Mouse (Mus musculus) lung, postnatal 36 days (tissue): ENCODE measurements at regions not wholly inside any gene's neighbourhood (a gene's known extent, or its start where the extent isn't known, plus 50 kb on each side); places are given as distances from the start of the nearest gene placed in this dataset.

Experiments
- DNase-seq: peaks from one replicate; pipeline ENCODE4 v3.0.0; 2022; ENCODE audit warnings: mixed read lengths

GRCm38 (mm10) chr8:32958331-32958730 lies 470.2 kb upstream of the 5930422O12Rik start:
- DNase-seq = no peak

- no peak for DNase-seq
Measured at GRCm38 (mm10) chr8:32958855-32959254, 469.7 kb upstream of the 5930422O12Rik start.

GRCm38 (mm10) chr8:32959326-32960064 lies 469.0 kb upstream of the 5930422O12Rik start:
- DNase-seq = no peak

GRCm38 (mm10) chr8:32990216-32990615 lies 438.3 kb upstream of the 5930422O12Rik start:
- no peak for DNase-seq

- DNase-seq = no peak
Measured at GRCm38 (mm10) chr8:33003967-33004564, 424.4 kb upstream of the 5930422O12Rik start.

GRCm38 (mm10) chr8:33004570-33004969 lies 423.9 kb upstream of the 5930422O12Rik start:
- DNase-seq = no peak

GRCm38 (mm10) chr8:33010106-33010505 lies 418.4 kb upstream of the 5930422O12Rik start:
- no peak for DNase-seq

- no peak for DNase-seq
Measured at GRCm38 (mm10) chr8:33012784-33013183, 415.7 kb upstream of the 5930422O12Rik start.

GRCm38 (mm10) chr8:33015861-33016260 lies 412.6 kb upstream of the 5930422O12Rik start:
- no peak for DNase-seq

- DNase-seq = no peak
Measured at GRCm38 (mm10) chr8:33026973-33027372, 401.5 kb upstream of the 5930422O12Rik start.

GRCm38 (mm10) chr8:33029453-33029852 lies 399.1 kb upstream of the 5930422O12Rik start:
- no peak for DNase-seq

- no peak for DNase-seq
Measured at GRCm38 (mm10) chr8:33052017-33052416, 376.5 kb upstream of the 5930422O12Rik start.

GRCm38 (mm10) chr8:33065566-33065965 lies 362.9 kb upstream of the 5930422O12Rik start:
- no peak for DNase-seq

GRCm38 (mm10) chr8:33066168-33066567 lies 362.3 kb upstream of the 5930422O12Rik start:
- DNase-seq = no peak

GRCm38 (mm10) chr8:33067453-33068039 lies 361.0 kb upstream of the 5930422O12Rik start:
- DNase-seq = no peak

GRCm38 (mm10) chr8:33068468-33068867 lies 360.0 kb upstream of the 5930422O12Rik start:
- DNase-seq = no peak

- DNase-seq = no peak
Measured at GRCm38 (mm10) chr8:33075186-33075585, 353.3 kb upstream of the 5930422O12Rik start.

GRCm38 (mm10) chr8:33076253-33076652 lies 352.3 kb upstream of the 5930422O12Rik start:
- no peak for DNase-seq

- DNase-seq = no peak
Measured at GRCm38 (mm10) chr8:33078125-33078524, 350.4 kb upstream of the 5930422O12Rik start.

- DNase-seq = no peak
Measured at GRCm38 (mm10) chr8:33079867-33080585, 348.5 kb upstream of the 5930422O12Rik start.

GRCm38 (mm10) chr8:33081941-33082340 lies 346.6 kb upstream of the 5930422O12Rik start:
- no peak for DNase-seq

GRCm38 (mm10) chr8:33085461-33085860 lies 343.0 kb upstream of the 5930422O12Rik start:
- DNase-seq = no peak

GRCm38 (mm10) chr8:33089731-33090130 lies 338.8 kb upstream of the 5930422O12Rik start:
- DNase-seq = peak; percentile 27
